Mouse (Mus musculus) MEL (cell line): ENCODE results near the gene Zbtb38. TPM values are rescaled to one million over a fixed set of nuclear protein-coding genes. Genes with fewer than 3 reads are reported as not detected.

ENCODE experiments used
- DNase-seq: peaks from one replicate; pipeline ENCODE4 v3.0.0; 2011; ENCODE audit warnings: low read depth, low spot score
- H3K27ac ChIP-seq: 2 replicates; pipeline ENCODE4 v1.5.1; 2012; ENCODE audit warnings: low read depth, mild to moderate bottlenecking, control low read depth, low read length, moderate library complexity; ENCODE audit not compliant: control insufficient read depth
- H3K27me3 ChIP-seq, 2 experiments: fragments of 150-350 bp in 1 of 2; sonication (generic) in 1 of 2; 2 replicates each; pipeline ENCODE4 v1.6.1; 2012; ENCODE audit warnings: low read length in 2 of 2, mild to moderate bottlenecking in 2 of 2, improper control_type of control experiment in 1 of 2, moderate library complexity in 1 of 2; ENCODE audit not compliant: insufficient read depth in 2 of 2, control insufficient read depth in 1 of 2
- H3K36me3 ChIP-seq, 2 experiments: 2 replicates each; pipeline ENCODE4 v1.6.1; 2012 to 2014; ENCODE audit warnings: low read length in 2 of 2, improper control_type of control experiment in 1 of 2, inconsistent platforms in 1 of 2, mild to moderate bottlenecking in 1 of 2; ENCODE audit not compliant: insufficient read depth in 2 of 2, control insufficient read depth in 1 of 2
- H3K4me1 ChIP-seq, 2 experiments: fragments of 150-350 bp in 1 of 2; sonication (generic) in 1 of 2; 2 replicates each; pipeline ENCODE4 v1.6.1; 2012; ENCODE audit warnings: low read length in 2 of 2, improper control_type of control experiment in 1 of 2, mild to moderate bottlenecking in 1 of 2; ENCODE audit not compliant: insufficient read depth in 2 of 2, control insufficient read depth in 1 of 2
- H3K4me3 ChIP-seq, 2 experiments: fragments of 150-350 bp in 1 of 2; sonication (generic) in 1 of 2; 2 replicates each; pipeline ENCODE4 v1.5.1; 2012; ENCODE audit warnings: low read depth in 2 of 2, low read length in 2 of 2, mild to moderate bottlenecking in 2 of 2, moderate library complexity in 2 of 2, control low read depth in 1 of 2, improper control_type of control experiment in 1 of 2; ENCODE audit not compliant: control insufficient read depth in 1 of 2, insufficient read depth in 1 of 2
- H3K79me2 ChIP-seq: 2 replicates; pipeline ENCODE4 v1.6.1; 2012; ENCODE audit warnings: mild to moderate bottlenecking, low read length, moderate library complexity; ENCODE audit not compliant: control insufficient read depth, poor library complexity, insufficient read depth
- H3K9ac ChIP-seq: 2 replicates; pipeline ENCODE4 v1.6.1; 2012; ENCODE audit warnings: low read depth, mild to moderate bottlenecking, control low read depth, low read length, moderate library complexity; ENCODE audit not compliant: control insufficient read depth, poor library complexity, severe bottlenecking
- H3K9me3 ChIP-seq: fragments of 150-350 bp; sonication (generic); replicated peaks from 2 replicates; pipeline ENCODE4 v1.6.1; 2012; ENCODE audit warnings: mild to moderate bottlenecking, low read length, improper control_type of control experiment, moderate library complexity; ENCODE audit not compliant: insufficient read depth
- BHLHE40 ChIP-seq: IDR thresholded peaks from 2 replicates; pipeline ENCODE4 v1.6.1; 2012; ENCODE audit warnings: low read depth, mild to moderate bottlenecking, inconsistent platforms, low read length, improper control_type of control experiment, borderline replicate concordance
- CHD1 ChIP-seq: IDR thresholded peaks from 2 replicates; pipeline ENCODE4 v1.6.1; 2012; ENCODE audit warnings: low read depth, mild to moderate bottlenecking, inconsistent platforms, low read length, improper control_type of control experiment
- CHD2 ChIP-seq: IDR thresholded peaks from 2 replicates; pipeline ENCODE4 v1.6.1; 2011; ENCODE audit warnings: low read length, improper control_type of control experiment
- CTCF ChIP-seq, 3 experiments: IDR thresholded peaks in 2 of 3; conservative IDR thresholded peaks in 1 of 3; 2 replicates each; pipeline ENCODE4 v1.5.1; 2011 to 2012; ENCODE audit warnings: low read length in 3 of 3, low read depth in 2 of 3, mild to moderate bottlenecking in 2 of 3, improper control_type of control experiment in 1 of 3, inconsistent platforms in 1 of 3, mixed read lengths in 1 of 3, moderate library complexity in 1 of 3; ENCODE audit not compliant: control insufficient read depth in 1 of 3, insufficient read depth in 1 of 3, poor library complexity in 1 of 3, severe bottlenecking in 1 of 3
- EP300 ChIP-seq, 2 experiments: IDR thresholded peaks; 2 replicates each; pipeline ENCODE4 v1.6.1; 2011; ENCODE audit warnings: improper control_type of control experiment in 2 of 2, low read length in 2 of 2, low read depth in 1 of 2, mild to moderate bottlenecking in 1 of 2
- ETS1 ChIP-seq: IDR thresholded peaks from 2 replicates; pipeline ENCODE4 v1.6.1; 2012; ENCODE audit warnings: low read depth, mild to moderate bottlenecking, inconsistent platforms, low read length, improper control_type of control experiment, moderate library complexity
- GABPA ChIP-seq: IDR thresholded peaks from 2 replicates; pipeline ENCODE4 v1.6.1; 2012; ENCODE audit warnings: low read depth, mild to moderate bottlenecking, inconsistent platforms, low read length, improper control_type of control experiment, moderate library complexity
- JUND ChIP-seq: IDR thresholded peaks from 2 replicates; pipeline ENCODE4 v1.6.1; 2011; ENCODE audit warnings: low read depth, mild to moderate bottlenecking, improper control_type of control experiment, low read length
- MAFK ChIP-seq: IDR thresholded peaks from 2 replicates; pipeline ENCODE4 v1.6.1; 2011; ENCODE audit warnings: low read depth, mild to moderate bottlenecking, low read length, improper control_type of control experiment, borderline replicate concordance
- MAZ ChIP-seq: IDR thresholded peaks from 2 replicates; pipeline ENCODE4 v1.6.1; 2012; ENCODE audit warnings: low read depth, mild to moderate bottlenecking, inconsistent platforms, low read length, improper control_type of control experiment
- MEF2A ChIP-seq: IDR thresholded peaks from 2 replicates; pipeline ENCODE4 v1.6.1; 2014; ENCODE audit warnings: low read depth, mild to moderate bottlenecking, inconsistent platforms, low read length, improper control_type of control experiment; ENCODE audit not compliant: poor library complexity, insufficient replicate concordance, severe bottlenecking; ENCODE audit errors: extremely low read depth
- MYC ChIP-seq: IDR thresholded peaks from 2 replicates; pipeline ENCODE4 v1.6.1; 2011; ENCODE audit warnings: low read depth, mild to moderate bottlenecking, low read length, improper control_type of control experiment, moderate library complexity
- NRF1 ChIP-seq: IDR thresholded peaks from 2 replicates; pipeline ENCODE4 v1.6.1; 2014; ENCODE audit warnings: low read depth, mild to moderate bottlenecking, inconsistent platforms, low read length, improper control_type of control experiment, moderate library complexity; ENCODE audit not compliant: poor library complexity, insufficient read depth, severe bottlenecking
- RAD21 ChIP-seq: IDR thresholded peaks from 2 replicates; pipeline ENCODE4 v1.6.1; 2011; ENCODE audit warnings: mild to moderate bottlenecking, low read depth, low read length, improper control_type of control experiment
- SMC3 ChIP-seq: IDR thresholded peaks from 2 replicates; pipeline ENCODE4 v1.6.1; 2011; ENCODE audit warnings: low read depth, low read length, improper control_type of control experiment
- TBP ChIP-seq: IDR thresholded peaks from 2 replicates; pipeline ENCODE4 v1.8.0; 2011; ENCODE audit warnings: low read depth, low read length, improper control_type of control experiment
- ZC3H11A ChIP-seq: IDR thresholded peaks from 2 replicates; pipeline ENCODE4 v1.6.1; 2012; ENCODE audit warnings: low read depth, mild to moderate bottlenecking, inconsistent platforms, low read length, improper control_type of control experiment
- polyA plus RNA-seq, 2 experiments: library from polyadenylated mRNA; stranded (reverse) in 1 of 2; unstranded in 1 of 2; fragments of >175 nt in 1 of 2; fragments of >200 nt in 1 of 2; gene quantifications; 2 replicates each; pipeline versions ENCODE4 v1.2.1 to v1.2.4; 2012; ENCODE audit warnings: low replicate concordance in 2 of 2, low read depth in 1 of 2; ENCODE audit not compliant: insufficient read length in 2 of 2, insufficient read depth in 1 of 2, missing spikeins in 1 of 2
- total RNA-seq: library from RNA; depleted of rRNA; stranded (reverse); fragments of 300-350 nt; gene quantifications from 2 replicates; pipeline ENCODE4 v1.2.3, GENCODE M21; 2012

The Zbtb38 gene
- total and polyA plus RNA-seq, 3 experiments: 10.9 to 65.0 (median 12.2) TPM

DNA sequence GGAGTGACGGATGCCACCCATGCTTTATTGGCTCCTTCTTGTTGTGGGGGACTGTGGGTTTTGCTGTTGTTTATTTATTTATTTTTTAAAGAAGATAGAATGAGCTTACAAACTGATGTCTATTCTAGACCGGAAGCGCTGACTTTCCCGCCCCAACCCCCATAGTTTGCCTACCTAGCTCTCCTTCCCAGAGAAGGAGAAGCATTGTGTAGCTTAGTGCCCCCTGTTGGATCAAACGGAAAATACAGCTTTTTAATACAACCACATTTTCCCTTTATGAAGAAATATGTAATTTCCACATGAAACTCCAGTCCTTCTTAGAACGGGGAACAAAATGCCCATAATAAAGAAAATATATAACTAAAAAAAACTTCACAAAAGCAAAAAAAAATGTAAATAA, 99.9 kb downstream of the Zbtb38 start:
- Histone ChIP-seq H3K27me3 (no peaks in the 10 kb centered on the region), H3K4me3 (no peak overlapping the region), H3K4me1 (peaks cover 6 to 9% of the 10 kb centered on the region in 2 experiments), H3K27ac (no peak overlapping the region), H3K9ac (no peak overlapping the region), H3K36me3 (peaks cover 0 to 12% of the 10 kb centered on the region in 2 experiments; a peak in 2 of 4 replicates)
- DNase-seq: peak; percentile 82
- no peak for TF ChIP-seq CHD1
- TF ChIP-seq JUND: no peak
- no peak for TF ChIP-seq CHD2
- peak; percentile 64 for TF ChIP-seq ZC3H11A
- TF ChIP-seq CTCF (IDR thresholded peaks at IDR 0.05 in 2 of 3, conservative IDR thresholded peaks at IDR 0.05 in 1 of 3; ENCODE audit: control insufficient read depth in 1 of 3, insufficient read depth in 1 of 3, low read depth in 2 of 3, low read length in 3 of 3, poor library complexity in 1 of 3, severe bottlenecking in 1 of 3): peak; percentile 35 to 76 (median 51); a peak in 5 of 6 replicates
- no peak for TF ChIP-seq TBP
- TF ChIP-seq MEF2A: no peak
- peak; percentile 75 for TF ChIP-seq RAD21
- TF ChIP-seq BHLHE40: 0 out of 2 replicates have a peak, but pooled peaks have one; percentile 14
- TF ChIP-seq SMC3: peak; percentile 82
- TF ChIP-seq, all 39 proteins: peak for 5
- Histone ChIP-seq H3K79me2 (no peaks in the 10 kb centered on the region), H3K9me3 (no peaks in the 10 kb centered on the region)

DNA sequence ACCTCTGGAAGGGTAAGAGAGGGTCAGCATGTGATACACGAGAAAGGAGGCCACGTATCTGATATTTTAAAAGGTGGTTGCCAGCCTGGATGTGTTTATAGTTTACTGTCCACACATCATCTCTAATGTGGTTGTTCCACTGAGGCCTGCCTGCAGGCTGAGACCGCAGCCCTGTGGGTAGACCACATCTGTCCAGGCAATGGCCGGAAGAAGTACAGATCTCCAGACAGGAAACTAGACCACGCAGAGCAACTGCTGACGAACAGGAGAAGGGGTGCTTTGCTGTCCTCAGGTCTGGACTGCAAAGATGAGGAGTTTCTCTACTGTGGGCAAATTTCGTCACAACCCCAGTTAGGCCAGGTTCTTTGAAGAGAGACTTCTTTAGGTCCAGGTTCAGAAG, 101.8 kb downstream of the Zbtb38 start:
- H3K36me3 ChIP-seq: peaks cover 0 to 12% of the 10 kb centered on the region in 2 experiments; a peak in 2 of 4 replicates
- H3K27me3 ChIP-seq: no peaks in the 10 kb centered on the region
- H3K9me3 ChIP-seq: no peaks in the 10 kb centered on the region
- H3K27ac ChIP-seq: no peak overlapping the region
- no peak for TF ChIP-seq JUND
- TF ChIP-seq MAZ: no peak
- TF ChIP-seq ZC3H11A: no peak
- no peak for TF ChIP-seq NRF1
- no peak for TF ChIP-seq EP300 (IDR thresholded peaks at IDR 0.05; ENCODE audit: low read depth in 1 of 2, low read length in 2 of 2)
- no peak for TF ChIP-seq GABPA
- TF ChIP-seq ETS1: no peak
- no peak for TF ChIP-seq MYC
- no peak for TF ChIP-seq MAFK
- TF ChIP-seq SMC3: no peak
- H3K4me1 ChIP-seq: peaks cover 6 to 9% of the 10 kb centered on the region in 2 experiments
- H3K9ac ChIP-seq: no peak overlapping the region
- H3K4me3 ChIP-seq: no peak overlapping the region
- H3K79me2 ChIP-seq: no peaks in the 10 kb centered on the region
- no peak for DNase-seq
